Mouse (Mus musculus): ENCODE measurements at regions not wholly inside any gene's neighbourhood (a gene's known extent, or its start where the extent isn't known, plus 50 kb on each side); places are given as distances from the start of the nearest gene placed in this dataset.

GRCm38 (mm10) chr12:69497121-69497520 lies 85.7 kb downstream of the Vcpkmt start:
- TF ChIP-seq CTCF (conservative IDR thresholded peaks at IDR 0.05; ENCODE audit: low read length) (no peak), POU5F1 (IDR thresholded peaks at IDR 0.05; ENCODE audit: borderline replicate concordance, low read length) (no peak)

All from E14TG2a.4 (cell line).